ENCODE assay signal across 28 mouse cellular contexts in genomic region chr12:85134043-85134794, GRCm38 (mm10). TPM values are rescaled to one million over a fixed set of nuclear protein-coding genes. Genes with fewer than 3 reads are reported as not detected.
A peak's percentile ranks its signal among the peaks of the same experiment; 100 is the strongest.
DNase-seq lines count a peak whose midpoint lies in the region; ATAC-seq and TF ChIP-seq lines count a peak whose summit lies in the region.
"Had no signal": no experiment of that assay in that cellular context is flagged by ENCODE, and none has a peak within 500 bp of the region (broad histone marks: within the 10 kb centered on the region; RNA-seq: fewer than 3 reads in every experiment).

No protein-coding gene starts in this region.

- no peak for DNase-seq in layer of hippocampus, adult 2 months (ENCODE audit: low spot score in 2 of 2)
- DNase-seq in layer of hippocampus, postnatal 36 days: no peak
- DNase-seq in G1E (ENCODE audit: low spot score): peak; percentile 60
- no peak for DNase-seq in kidney, postnatal 4 days
- no peak for DNase-seq in gastrocnemius, adult 8-10 months (ENCODE audit: low spot score in 2 of 2)
- DNase-seq: adrenal gland, adult 8-10 months; adrenal gland, postnatal 14 days; adrenal gland, postnatal 36 days; B cell, adult 2 months; cerebellum, adult 11-12 months; cerebellum, adult 2 months; cerebellum, adult 9-10 months; cerebellum, postnatal 10 days; cerebellum, postnatal 25 days had no signal

- H3K9ac ChIP-seq in neural tube, embryonic 13.5 days: no peak overlapping the region
- no peak overlapping the region for H3K9ac ChIP-seq in neural tube, embryonic 15.5 days (replicated peaks)
- H3K9ac ChIP-seq: embryonic facial prominence, embryonic 13.5 days; embryonic facial prominence, embryonic 15.5 days; forebrain, embryonic 12.5 days had no signal

- peaks cover 79% of the 10 kb centered on the region for H3K36me3 ChIP-seq in neural tube, embryonic 13.5 days
- H3K36me3 ChIP-seq in neural tube, embryonic 15.5 days: peaks cover 83% of the 10 kb centered on the region
- peaks cover 73% of the 10 kb centered on the region for H3K36me3 ChIP-seq in G1E (replicated peaks)

- H3K4me1 ChIP-seq in neural tube, embryonic 13.5 days (replicated peaks): no peaks in the 10 kb centered on the region
- no peaks in the 10 kb centered on the region; the same call in 1 of the 2 replicates for H3K4me1 ChIP-seq in neural tube, embryonic 15.5 days
- H3K4me1 ChIP-seq in G1E (ENCODE audit: insufficient read depth, low read depth, low read length): peaks cover 32% of the 10 kb centered on the region
- H3K4me1 ChIP-seq in cortical plate, adult 2 months (ENCODE audit: control insufficient read depth, insufficient read depth, low read length): peaks cover 5% of the 10 kb centered on the region; the same call in 1 of the 2 replicates
- H3K4me1 ChIP-seq: embryonic facial prominence, embryonic 13.5 days; forebrain, embryonic 12.5 days had no signal

- 0 out of 2 replicates have a peak, but pooled peaks have one; percentile 22 for TF ChIP-seq POLR2A in cortical plate, adult 2 months (IDR thresholded peaks at IDR 0.05; ENCODE audit: extremely low read depth, insufficient read depth, low read length)

- 0 out of 2 replicates have a peak, but pooled peaks cover 2% of the 10 kb centered on the region for H3K27me3 ChIP-seq in neural tube, embryonic 13.5 days
- no peaks in the 10 kb centered on the region for H3K27me3 ChIP-seq in neural tube, embryonic 15.5 days (replicated peaks)
- peaks cover 8% of the 10 kb centered on the region; the same call in 1 of the 2 replicates for H3K27me3 ChIP-seq in G1E (ENCODE audit: insufficient read depth, low read length)
- H3K27me3 ChIP-seq: CH12.LX, Patski had no signal

- H3K9me3 ChIP-seq in neural tube, embryonic 13.5 days: no peaks in the 10 kb centered on the region
- no peaks in the 10 kb centered on the region for H3K9me3 ChIP-seq in neural tube, embryonic 15.5 days (replicated peaks)
- H3K9me3 ChIP-seq in G1E (replicated peaks): no peaks in the 10 kb centered on the region
- H3K9me3 ChIP-seq: embryonic facial prominence, embryonic 13.5 days; embryonic facial prominence, embryonic 15.5 days; forebrain, embryonic 10.5 days; forebrain, embryonic 12.5 days had no signal

- TF ChIP-seq CTCF in layer of hippocampus, adult 2 months (conservative IDR thresholded peaks at IDR 0.05): no peak
- no peak for TF ChIP-seq CTCF in G1E (IDR thresholded peaks at IDR 0.05; ENCODE audit: low read depth, low read length)
- no peak for TF ChIP-seq CTCF in cortical plate, adult 2 months (IDR thresholded peaks at IDR 0.05; ENCODE audit: extremely low read depth, insufficient read depth, low read length)

- WGBS in neural tube, embryonic 13.5 days: 79% methylated on average over 8 of the region's 8 CpGs
- 90% methylated on average over 8 of the region's 8 CpGs for WGBS in neural tube, embryonic 15.5 days

- no peak for ATAC-seq in neural tube, embryonic 13.5 days (ENCODE audit: low read depth)
- no peak for ATAC-seq in neural tube, embryonic 15.5 days (ENCODE audit: low FRiP score)
- peak; percentile 52; the same call in 1 of the 2 replicates for ATAC-seq in G1E (ENCODE audit: extremely low read depth, insufficient number of reproducible peaks, low FRiP score, poor library complexity, severe bottlenecking)
- ATAC-seq: activated CD4-positive, CD25-positive, alpha-beta regulatory T cell, adult 4 months; CD4-positive, CD25-positive, alpha-beta regulatory T cell, adult 4 months; forebrain, embryonic 14.5 days; forebrain, embryonic 16.5 days; Patski had no signal

- 0 out of 2 replicates have a peak overlapping the region, but pooled peaks have one; percentile 14 for H3K27ac ChIP-seq in layer of hippocampus, adult 2 months
- H3K27ac ChIP-seq in neural tube, embryonic 13.5 days (replicated peaks): 0 out of 2 replicates have a peak overlapping the region, but pooled peaks have one; percentile 42
- H3K27ac ChIP-seq in neural tube, embryonic 15.5 days (replicated peaks): no peak overlapping the region
- no peak overlapping the region for H3K27ac ChIP-seq in cortical plate, adult 2 months (ENCODE audit: insufficient read depth, low read length)
- H3K27ac ChIP-seq: embryonic facial prominence, embryonic 13.5 days; embryonic facial prominence, embryonic 15.5 days; forebrain, embryonic 10.5 days; forebrain, embryonic 12.5 days had no signal

- no peak overlapping the region for H3K4me2 ChIP-seq in neural tube, embryonic 13.5 days
- H3K4me2 ChIP-seq in neural tube, embryonic 15.5 days: no peak overlapping the region
- H3K4me2 ChIP-seq: embryonic facial prominence, embryonic 13.5 days; embryonic facial prominence, embryonic 15.5 days; forebrain, embryonic 12.5 days had no signal

- H3K4me3 ChIP-seq in layer of hippocampus, adult 2 months: no peak overlapping the region
- H3K4me3 ChIP-seq in neural tube, embryonic 13.5 days: no peak overlapping the region
- H3K4me3 ChIP-seq in neural tube, embryonic 15.5 days (replicated peaks): no peak overlapping the region
- H3K4me3 ChIP-seq in G1E (ENCODE audit: low read depth, low read length): no peak overlapping the region
- H3K4me3 ChIP-seq in cortical plate, adult 2 months (ENCODE audit: insufficient read depth, low read length): no peak overlapping the region
- H3K4me3 ChIP-seq: embryonic facial prominence, embryonic 13.5 days; embryonic facial prominence, embryonic 15.5 days; erythroblast, embryonic 14.5 days; forebrain, embryonic 10.5 days; forebrain, embryonic 12.5 days had no signal

RNA-seq across cellular contexts. Expression of gene Rps6kl1, which starts 16.8 kb away (rescaled TPM):
- 10 to 100 TPM; 39.0 to 40.0 TPM for total RNA-seq in layer of hippocampus, adult 2 months (2021)
- total RNA-seq in layer of hippocampus, postnatal 36 days (2021): 10 to 100 TPM; 39.9 to 40.2 TPM
- polyA plus RNA-seq in neural tube, embryonic 13.5 days (2015; fragmentation: Nextera tagmentation; extraction: Ambion mirVana): 24.0 and 28.7 TPM in 2 replicates
- 31.0 and 37.0 TPM in 2 replicates for polyA plus RNA-seq in neural tube, embryonic 15.5 days (2015; fragmentation: Nextera tagmentation; extraction: Ambion mirVana)
- total RNA-seq in G1E (2014; fragmentation: Nextera tagmentation): not detected in 2 replicates
- total RNA-seq in G1E (2017): 0.06 and 0.11 TPM in 2 replicates
- 0.03 TPM in 1 of 2 replicates, not detected in the other for polyA plus RNA-seq in G1E (2012)
- 39.2 and 44.3 TPM in 2 replicates for polyA plus RNA-seq in cortical plate, adult 2 months (2012; rRNA removed)
- total RNA-seq in gastrocnemius, adult 8-10 months (2022): under 1 TPM; 0.31 to 0.46 (median 0.32) TPM

RNA-seq across cellular contexts. Expression of gene Dlst, which starts 23.6 kb away (rescaled TPM):
- total RNA-seq in layer of hippocampus, adult 2 months (2021): 100 to 1,000 TPM; 145 to 155 TPM
- total RNA-seq in layer of hippocampus, postnatal 36 days (2021): 100 to 1,000 TPM; 145 to 152 TPM
- polyA plus RNA-seq in neural tube, embryonic 13.5 days (2015; fragmentation: Nextera tagmentation; extraction: Ambion mirVana): 108 and 116 TPM in 2 replicates
- polyA plus RNA-seq in neural tube, embryonic 15.5 days (2015; fragmentation: Nextera tagmentation; extraction: Ambion mirVana): 117 and 123 TPM in 2 replicates
- 208 and 213 TPM in 2 replicates for total RNA-seq in G1E (2014; fragmentation: Nextera tagmentation)
- total RNA-seq in G1E (2017): 200 and 221 TPM in 2 replicates
- polyA plus RNA-seq in G1E (2012): 728 and 1,047 TPM in 2 replicates
- polyA plus RNA-seq in cortical plate, adult 2 months (2012; rRNA removed): 144 and 150 TPM in 2 replicates
- 100 to 1,000 TPM; 236 to 267 (median 263) TPM for total RNA-seq in gastrocnemius, adult 8-10 months (2022)

RNA-seq across cellular contexts. Expression of gene Prox2, which starts 23.7 kb away (rescaled TPM):
- total RNA-seq in layer of hippocampus, adult 2 months (2021): 1 to 10 TPM; 2.0 to 2.2 TPM
- 1 to 10 TPM; 1.7 to 2.0 TPM for total RNA-seq in layer of hippocampus, postnatal 36 days (2021)
- polyA plus RNA-seq in neural tube, embryonic 13.5 days (2015; fragmentation: Nextera tagmentation; extraction: Ambion mirVana): 3.9 and 5.4 TPM in 2 replicates
- 1.4 and 1.5 TPM in 2 replicates for polyA plus RNA-seq in neural tube, embryonic 15.5 days (2015; fragmentation: Nextera tagmentation; extraction: Ambion mirVana)
- total RNA-seq in G1E (2014; fragmentation: Nextera tagmentation) (12.1 and 13.5 TPM in 2 replicates), G1E (2017) (10.3 and 10.7 TPM in 2 replicates)
- polyA plus RNA-seq in G1E (2012): 6.8 and 7.0 TPM in 2 replicates
- polyA plus RNA-seq in cortical plate, adult 2 months (2012; rRNA removed): 1.5 and 1.8 TPM in 2 replicates
- 1 to 10 TPM; 2.0 to 3.3 (median 2.6) TPM for total RNA-seq in gastrocnemius, adult 8-10 months (2022)

RNA-seq across cellular contexts. Expression of gene Pgf, which starts 43.4 kb away (rescaled TPM):
- 1 to 10 TPM; 4.7 to 5.2 TPM for total RNA-seq in layer of hippocampus, adult 2 months (2021)
- total RNA-seq in layer of hippocampus, postnatal 36 days (2021): 1 to 10 TPM; 4.2 to 4.5 TPM
- polyA plus RNA-seq in neural tube, embryonic 13.5 days (2015; fragmentation: Nextera tagmentation; extraction: Ambion mirVana): 11.6 and 12.6 TPM in 2 replicates
- 9.5 and 11.1 TPM in 2 replicates for polyA plus RNA-seq in neural tube, embryonic 15.5 days (2015; fragmentation: Nextera tagmentation; extraction: Ambion mirVana)
- total RNA-seq in G1E (2014; fragmentation: Nextera tagmentation) (not detected in 2 replicates), G1E (2017) (1.9 and 2.1 TPM in 2 replicates)
- not detected in 2 replicates for polyA plus RNA-seq in G1E (2012)
- 2.2 and 2.9 TPM in 2 replicates for polyA plus RNA-seq in cortical plate, adult 2 months (2012; rRNA removed)
- total RNA-seq in gastrocnemius, adult 8-10 months (2022): 1 to 10 TPM in 3 of 4 experiments, under 1 TPM in 1; 0.70 to 2.1 (median 1.5) TPM
- polyA plus RNA-seq: activated CD4-positive, CD25-positive, alpha-beta regulatory T cell, adult 4 months; CD4-positive, CD25-positive, alpha-beta regulatory T cell, adult 4 months; erythroblast, embryonic 14.5 days had no signal

Comparison
In these comparisons a context has a peak if more than half of its experiments do, and no peak if none do; other contexts are left out.
1. H3K27ac ChIP-seq: peak in layer of hippocampus, adult 2 months (single experiment) and neural tube, embryonic 13.5 days (single experiment); none in neural tube, embryonic 15.5 days (single experiment) and cortical plate, adult 2 months (single experiment).
2. RNA of gene Rps6kl1, which starts 16.8 kb away (total RNA-seq): 39.9 to 40.2 TPM in layer of hippocampus, postnatal 36 days and 39.0 to 40.0 TPM in layer of hippocampus, adult 2 months; 0.31 to 0.46 TPM in gastrocnemius, adult 8-10 months and 0.06 to 0.11 TPM in G1E; every median in the first group is over 10 times any median in the second.